Mouse (Mus musculus) testis, postnatal 10 days (tissue): ENCODE results near the gene Desi2.
"Not testable (repeated sequence)": the region's sequence is repeated elsewhere in the genome, so short reads cannot be mapped to it uniquely, and the experiment has no call there.

Experiments used
- DNase-seq: peaks from one replicate; pipeline ENCODE4 v3.0.0; 2021; ENCODE audit warnings: low spot score

Desi2 gene

DNA sequence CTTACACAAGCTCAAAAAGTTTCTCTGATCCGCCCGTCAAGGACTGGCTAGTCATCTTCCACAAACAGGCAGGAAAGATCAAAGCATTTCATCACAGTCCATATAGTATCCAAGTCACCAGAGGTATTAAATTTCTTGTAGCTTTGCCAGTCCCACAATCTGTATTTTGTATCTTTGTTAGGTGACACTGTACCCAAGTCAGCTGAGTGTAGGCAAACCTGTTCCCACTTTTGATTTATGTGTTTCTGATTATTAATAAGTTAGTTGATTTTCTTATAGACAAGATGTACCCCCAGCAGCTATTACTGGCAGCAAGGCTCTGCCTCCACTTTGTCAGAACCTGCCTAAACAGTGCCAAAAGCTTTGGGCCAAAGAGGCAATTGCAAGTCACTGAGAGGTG, 71.6 kb downstream of the Desi2 start:
- DNase-seq, result no peak

DNA sequence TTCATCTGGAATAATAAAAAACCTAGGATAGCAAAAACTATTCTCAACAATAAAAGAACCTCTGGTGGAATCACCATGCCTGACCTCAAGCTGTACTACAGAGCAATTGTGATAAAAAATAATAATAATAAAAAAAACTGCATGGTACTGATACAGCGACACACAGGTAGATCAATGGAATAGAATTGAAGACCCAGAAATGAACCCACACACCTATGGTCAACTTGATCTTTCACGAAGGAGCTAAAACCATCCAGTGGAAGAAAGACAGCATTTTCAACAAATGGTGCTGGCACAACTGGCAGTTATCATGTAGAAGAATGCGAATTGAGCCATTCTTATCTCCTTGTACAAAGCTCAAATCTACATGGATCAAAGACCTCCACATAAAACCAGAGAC, 78.2 kb downstream of the Desi2 start:
- DNase-seq, result not testable (repeated sequence)

DNA sequence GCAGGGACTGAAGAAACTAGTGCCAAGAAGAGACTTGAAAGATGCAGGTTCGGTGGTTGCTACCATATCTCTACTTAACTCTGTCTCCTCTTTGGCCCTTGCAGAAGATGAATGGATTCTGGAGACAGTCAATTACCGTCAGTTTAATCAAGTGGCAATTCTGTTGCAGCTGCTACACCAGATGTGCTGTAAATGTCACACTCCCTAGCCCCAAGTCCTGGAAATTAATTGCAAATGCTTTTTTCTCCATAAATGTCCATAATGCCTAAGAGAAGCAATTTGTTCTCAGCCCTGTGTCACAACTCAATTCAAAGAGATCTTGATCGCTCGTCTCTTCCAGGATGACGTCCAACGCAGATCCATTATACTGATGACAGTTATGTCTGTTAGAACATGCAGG, 83.4 kb downstream of the Desi2 start:
- DNase-seq, result no peak

DNA sequence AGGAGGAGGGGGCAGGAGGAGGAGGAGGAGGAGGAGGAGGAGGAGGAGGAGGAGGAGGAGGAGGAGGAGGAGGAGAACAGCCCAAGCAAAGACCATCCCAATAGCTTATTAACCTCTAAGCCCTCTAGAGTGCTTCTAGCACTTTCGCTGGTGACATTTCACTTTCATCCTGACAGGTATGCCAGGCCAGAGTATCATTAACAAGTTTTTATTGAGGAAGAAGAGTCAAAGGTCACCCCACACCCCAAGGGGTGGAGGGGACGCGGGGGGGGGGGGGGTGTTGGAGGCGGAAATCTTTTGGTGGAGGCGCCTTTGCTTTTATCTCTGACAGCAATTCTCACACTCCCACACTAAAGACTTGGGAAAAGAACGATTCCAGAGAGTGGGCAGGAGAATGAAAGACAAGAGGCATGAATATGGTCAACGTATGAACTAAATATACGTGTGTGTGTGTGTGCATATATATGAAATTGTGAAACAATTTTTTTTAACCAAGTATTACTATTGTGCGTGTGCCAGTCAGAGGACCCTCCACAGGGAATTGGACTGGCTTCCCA, 88.0 kb downstream of the Desi2 start:
- DNase-seq, result no peak

DNA sequence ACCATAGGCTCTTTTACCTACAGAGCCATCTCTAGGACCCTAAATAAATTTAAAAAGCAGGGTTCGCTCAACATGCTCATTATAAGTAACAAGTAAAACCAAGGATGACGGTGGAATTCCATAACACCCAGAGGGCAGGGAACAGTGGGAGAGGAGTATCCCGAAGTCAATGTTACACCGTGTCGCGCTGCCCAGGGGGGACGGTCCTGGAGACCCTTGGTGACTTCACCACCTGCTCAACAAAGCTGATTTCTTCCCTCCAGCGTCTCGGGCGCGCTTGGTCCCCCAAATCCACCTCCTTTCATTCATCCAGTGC, 88.5 kb downstream of the Desi2 start:
- no peak for DNase-seq

DNA sequence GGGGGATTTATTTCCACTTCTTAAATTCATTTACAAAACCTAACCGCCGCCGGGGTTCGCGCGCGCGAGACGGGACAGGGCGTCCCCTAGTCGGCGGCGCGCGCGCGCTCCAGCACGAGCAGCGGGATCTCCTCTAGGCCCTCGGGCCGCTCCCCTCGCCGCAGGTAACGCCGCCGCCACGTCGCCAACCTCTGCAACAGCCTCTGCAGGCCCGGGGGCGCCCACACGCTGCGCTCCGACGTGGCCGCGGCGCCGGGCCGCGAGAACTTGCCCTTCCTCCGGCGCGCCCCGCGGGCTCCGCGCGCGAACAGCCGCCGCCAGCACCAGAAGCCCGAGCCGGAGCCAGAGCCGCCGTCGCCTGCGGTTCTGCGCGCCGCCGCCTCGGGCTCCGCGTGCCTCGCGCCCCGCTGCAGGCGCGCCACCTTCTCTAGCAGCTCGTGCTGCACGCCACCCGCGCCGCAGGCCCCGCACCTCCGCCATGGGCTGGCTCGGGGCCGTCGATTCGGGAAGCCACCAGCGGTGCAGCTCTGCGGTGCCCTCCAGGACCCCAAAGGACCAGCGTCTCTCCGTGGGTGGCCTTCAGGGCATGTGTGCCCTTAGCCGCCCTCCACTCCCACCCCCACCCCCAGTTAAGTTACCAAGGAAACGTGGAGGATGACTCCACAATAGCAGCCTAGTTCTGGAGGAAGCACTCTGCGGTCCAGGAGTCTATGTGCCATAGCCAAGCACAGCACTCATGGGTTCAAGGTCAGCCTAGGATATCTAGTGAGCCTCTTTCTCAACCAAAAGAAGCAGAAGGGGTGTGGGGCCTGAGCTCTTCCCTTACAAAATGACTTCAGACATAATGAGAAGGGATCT, 89.1 kb downstream of the Desi2 start:
- DNase-seq, result peak; percentile 89

DNA sequence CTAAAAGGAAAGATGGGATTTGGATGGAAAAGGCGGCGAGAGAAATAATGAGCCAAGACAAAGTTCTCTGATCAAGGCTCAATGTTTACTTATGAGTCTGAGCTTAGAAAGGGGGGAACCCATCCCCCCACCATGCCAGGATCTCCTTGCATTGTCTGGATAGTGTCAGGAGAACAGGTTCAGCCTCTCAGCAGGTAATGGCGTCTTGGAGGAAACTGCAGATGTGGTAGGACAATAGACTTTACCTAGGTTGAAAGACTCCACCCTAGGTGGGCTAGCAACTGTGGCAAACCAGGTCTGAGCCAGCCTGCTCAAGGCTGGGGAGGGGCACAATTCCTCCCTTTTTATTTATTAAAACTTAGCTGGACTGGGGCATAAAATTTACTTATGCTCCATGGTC, 96.1 kb downstream of the Desi2 start:
- not testable (repeated sequence) for DNase-seq

DNA sequence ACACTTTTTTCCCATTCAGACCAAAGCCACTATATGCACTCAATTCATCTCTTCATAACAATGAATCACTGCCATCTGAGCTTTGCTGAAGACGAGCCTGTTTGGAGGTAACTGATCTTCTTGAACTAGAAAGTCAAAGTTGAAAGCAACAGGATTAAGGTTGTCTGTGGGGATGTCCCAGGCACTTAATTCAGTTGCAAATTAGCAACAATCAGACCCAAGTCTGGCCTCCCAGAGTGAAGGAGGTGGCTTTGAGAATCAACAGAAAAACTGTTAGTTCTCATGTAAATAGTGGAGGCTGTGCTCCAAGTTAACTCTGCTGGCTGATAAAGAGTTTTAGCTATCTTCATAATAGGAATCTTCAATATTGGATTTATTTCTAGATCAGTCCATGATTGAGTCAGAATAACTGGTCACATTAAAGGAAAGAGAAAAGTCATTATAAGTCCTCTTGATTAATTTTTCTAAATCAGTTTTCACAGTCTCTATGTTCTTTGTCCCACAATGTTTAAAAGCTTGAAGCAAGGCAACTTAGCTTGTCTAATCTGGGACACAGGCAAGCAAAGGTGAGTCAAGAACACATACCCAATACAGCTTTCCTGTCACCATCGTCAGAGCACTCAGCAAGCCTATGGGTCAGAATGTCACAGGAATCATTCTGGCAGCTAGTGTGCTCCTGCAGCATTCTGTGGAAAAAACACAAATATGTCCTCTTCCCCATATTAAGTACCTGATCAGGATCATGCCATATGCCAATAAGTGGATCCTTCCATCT, 96.9 kb downstream of the Desi2 start:
- DNase-seq, result no peak

DNA sequence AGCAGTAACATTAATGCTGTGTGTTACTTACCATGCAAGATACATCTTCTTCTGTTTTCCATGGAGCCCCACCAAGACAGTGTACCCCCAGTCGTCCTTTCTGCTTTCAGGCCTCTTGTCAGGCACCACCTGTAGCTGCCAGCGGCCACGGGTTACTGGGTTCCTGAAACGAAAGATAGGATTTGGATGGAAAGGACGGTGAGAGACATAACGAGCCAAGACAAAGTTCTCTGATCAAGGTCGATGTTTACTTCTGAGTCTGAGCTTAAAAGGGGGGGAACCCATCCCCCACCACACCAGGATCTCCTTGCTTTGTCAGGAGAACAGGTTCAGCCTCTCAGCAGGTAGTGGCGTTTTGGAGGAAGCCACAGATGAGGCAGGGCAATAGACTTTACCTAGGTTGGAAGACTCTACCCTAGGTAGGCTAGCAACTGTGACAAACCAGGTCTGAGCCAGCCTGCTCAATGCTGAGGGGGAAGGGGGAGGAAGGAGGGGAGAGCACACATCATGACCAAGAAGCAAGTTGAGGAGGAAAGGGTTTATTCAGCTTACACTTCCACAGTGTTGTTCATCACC, 100.5 kb downstream of the Desi2 start:
- DNase-seq, result no peak

DNA sequence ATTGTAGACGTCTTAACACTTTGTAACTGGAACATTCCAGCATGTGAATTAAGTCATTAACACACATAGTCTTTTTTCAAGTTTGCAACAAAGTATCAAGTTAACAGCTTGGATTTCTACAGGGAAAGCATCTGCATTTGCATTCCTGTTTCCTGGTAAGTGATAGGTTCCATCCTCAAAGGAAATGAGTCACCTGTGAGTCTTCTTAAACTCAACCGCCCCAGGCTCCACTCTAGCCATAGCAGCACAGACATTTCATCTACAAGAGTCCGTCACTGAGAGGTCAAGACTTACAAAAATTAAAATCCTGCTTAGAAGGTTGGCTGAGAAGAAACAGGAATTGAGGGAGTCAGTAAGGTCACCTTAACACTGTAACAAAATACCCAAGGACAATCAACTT, 104.5 kb downstream of the Desi2 start:
- DNase-seq, result no peak

DNA sequence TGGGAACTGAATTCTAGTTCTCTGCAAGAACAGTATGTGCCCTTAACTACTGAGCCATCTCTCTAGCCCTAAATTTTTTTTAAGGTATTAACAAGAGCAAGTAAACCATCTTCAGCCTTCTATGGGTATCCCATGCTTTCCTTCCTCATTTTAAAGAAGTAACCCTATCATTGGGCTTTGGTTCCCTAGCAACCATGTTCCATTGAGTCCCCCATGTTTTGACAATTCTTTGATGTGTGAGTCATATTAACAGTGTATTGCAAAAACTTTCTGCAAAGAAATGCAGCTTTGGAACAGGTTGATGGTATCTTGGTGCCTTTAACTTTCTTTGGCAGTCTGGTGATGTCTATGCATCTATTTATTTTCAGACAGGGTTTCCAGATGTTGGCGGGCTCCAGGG, 106.8 kb downstream of the Desi2 start:
- no peak for DNase-seq

DNA sequence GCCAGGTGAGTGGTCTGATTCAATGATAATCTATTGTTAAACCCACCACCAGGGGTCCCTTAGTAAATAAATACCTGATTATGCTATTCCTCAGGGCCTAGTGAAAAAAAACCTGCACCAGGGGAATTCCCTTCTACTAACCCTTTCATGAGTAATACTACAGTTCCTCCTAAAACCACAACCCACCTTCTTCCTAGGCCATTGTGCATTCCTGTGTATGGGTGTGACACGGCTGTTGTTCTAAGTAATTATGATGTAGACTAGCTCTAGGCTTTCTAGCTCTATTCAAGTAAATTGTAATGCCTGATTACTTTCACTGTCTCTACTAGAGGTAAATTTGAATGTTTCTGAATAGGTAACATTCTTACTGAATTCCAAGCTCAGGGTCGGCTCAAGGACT, 114.0 kb downstream of the Desi2 start:
- DNase-seq, result not testable (repeated sequence)

DNA sequence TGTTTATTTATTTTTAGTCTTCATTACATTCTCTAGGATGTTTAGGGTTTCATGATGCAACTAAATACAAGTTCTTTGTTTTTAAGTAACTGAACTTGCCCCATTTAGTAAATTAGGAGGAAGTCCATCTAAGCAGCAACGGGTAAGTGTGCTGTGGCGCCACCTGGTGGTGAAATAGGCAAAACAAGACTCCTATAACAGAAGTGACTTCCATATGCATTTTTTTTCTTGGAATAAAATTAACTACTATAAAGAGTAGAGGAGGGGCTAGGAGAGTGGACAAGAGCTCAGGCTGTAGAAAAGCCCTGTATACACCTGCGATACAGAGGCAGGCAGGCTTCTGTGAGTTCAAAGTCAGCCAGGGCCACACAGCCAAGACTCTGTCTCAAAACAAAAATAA, 116.2 kb downstream of the Desi2 start:
- DNase-seq, result peak; percentile 90
